Mouse (Mus musculus): Measurements from ENCODE around the gene Tmem238.

Gene Tmem238

GRCm38 (mm10) chr7:4746326-4746980 lies 43.0 kb downstream of the Tmem238 start:
- DNase-seq = no peak

GRCm38 (mm10) chr7:4744886-4745285 lies 44.6 kb downstream of the Tmem238 start:
- DNase-seq = no peak

GRCm38 (mm10) chr7:4743354-4743753 lies 46.1 kb downstream of the Tmem238 start:
- no peak for DNase-seq

DNA sequence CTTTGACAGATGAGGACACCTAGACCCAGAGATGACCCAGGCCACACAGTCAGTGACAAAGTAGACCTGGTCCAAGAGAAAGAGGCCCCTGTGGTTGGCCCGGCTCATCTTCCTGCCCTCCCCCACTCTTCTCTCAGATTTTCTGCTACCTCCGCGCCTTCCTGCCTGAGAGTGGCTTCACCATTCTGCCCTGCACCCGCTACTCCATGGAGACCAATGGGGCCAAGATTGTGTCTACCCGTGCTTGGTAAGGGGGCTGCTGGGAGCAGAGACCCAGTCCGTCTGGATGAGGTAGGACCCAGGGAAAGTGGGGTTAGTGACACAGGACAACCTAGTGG lies 47.0 kb downstream of the Tmem238 start:
- no peak for DNase-seq

GRCm38 (mm10) chr7:4741672-4742481 lies 47.6 kb downstream of the Tmem238 start:
- no peak for DNase-seq

DNA sequence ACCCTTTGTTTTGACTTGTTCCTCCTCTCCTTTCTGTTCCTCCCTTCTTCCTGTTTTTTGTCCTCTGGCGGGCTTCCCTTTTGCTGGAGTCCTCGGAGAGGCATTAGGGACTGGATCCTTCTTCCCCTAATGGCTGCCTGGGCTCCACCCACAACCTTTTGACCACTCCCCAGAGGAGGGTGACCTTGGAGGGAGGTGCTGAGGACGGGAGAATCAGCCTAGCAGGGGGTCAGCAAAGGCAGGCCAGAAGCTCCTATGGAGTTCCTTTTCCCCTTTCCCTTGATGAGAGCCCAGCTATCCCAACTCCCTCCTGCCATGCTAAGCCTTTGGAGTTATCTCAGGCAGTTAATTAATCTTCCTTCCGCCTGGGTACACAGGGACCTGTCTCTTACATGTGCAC lies 48.3 kb downstream of the Tmem238 start:
- DNase-seq = peak; percentile 83 to 84

DNA sequence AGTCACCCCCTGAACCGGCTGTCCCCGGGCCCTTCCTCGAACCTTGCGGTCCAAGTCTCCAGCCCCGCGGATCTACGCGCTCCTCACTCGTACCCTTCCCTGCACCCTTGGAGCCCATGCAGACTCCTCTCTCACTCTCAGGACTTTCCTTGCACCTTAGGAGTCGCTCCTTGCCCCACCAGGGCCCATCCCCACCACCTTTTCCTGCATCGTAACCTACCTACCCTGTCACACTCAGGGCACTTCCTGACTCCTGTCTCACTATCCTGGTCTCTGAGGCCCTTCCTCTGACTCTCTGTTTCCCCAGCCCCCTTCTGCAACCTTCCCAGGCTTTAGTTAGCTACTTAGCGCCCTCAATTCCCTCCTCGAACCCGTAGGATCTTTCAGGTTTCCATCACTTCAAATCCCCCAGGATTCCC lies 49.1 kb downstream of the Tmem238 start:
- DNase-seq = no peak

GRCm38 (mm10) chr7:4739544-4740275 lies 49.7 kb downstream of the Tmem238 start, which contains the start of gene Kmt5c:
Gene Kmt5c, plus strand, starts transcription at chr7:4740115.
- DNase-seq = peak; percentile 99 to 100

- DNase-seq = no peak
Measured at GRCm38 (mm10) chr7:4739041-4739543, 50.4 kb downstream of the Tmem238 start.
